Mouse (Mus musculus) forebrain, embryonic 13.5 days (tissue): ENCODE measurements at regions not wholly inside any gene's neighbourhood (a gene's known extent, or its start where the extent isn't known, plus 50 kb on each side); places are given as distances from the start of the nearest gene placed in this dataset.

Experiments used
- ATAC-seq: fragments of 200-750 bp; cut with Nextera tagmentation; 2 replicates; pipeline ENCODE4 v1.8.0; 2017
- H3K27ac ChIP-seq: fragments of 300-500 bp; sonication (generic); 2 replicates; pipeline ENCODE4 v1.5.1; 2015; ENCODE audit warnings: inconsistent platforms, mild to moderate bottlenecking, moderate library complexity
- H3K27me3 ChIP-seq: fragments of 300-500 bp; sonication (generic); 2 replicates; pipeline ENCODE4 v1.6.1; 2015; ENCODE audit warnings: mild to moderate bottlenecking, inconsistent platforms
- H3K36me3 ChIP-seq: fragments of 300-500 bp; sonication (generic); 2 replicates; pipeline ENCODE4 v1.6.1; 2015; ENCODE audit warnings: mild to moderate bottlenecking, inconsistent platforms; ENCODE audit not compliant: poor library complexity, severe bottlenecking
- H3K4me1 ChIP-seq: fragments of 300-500 bp; sonication (generic); 2 replicates; pipeline ENCODE4 v1.6.1; 2015; ENCODE audit warnings: inconsistent platforms
- H3K4me2 ChIP-seq: fragments of 300-500 bp; sonication (generic); 2 replicates; pipeline ENCODE4 v1.6.1; 2015; ENCODE audit warnings: inconsistent platforms, mild to moderate bottlenecking, moderate library complexity
- H3K4me3 ChIP-seq: fragments of 300-500 bp; sonication (generic); 2 replicates; pipeline ENCODE4 v1.5.1; 2015; ENCODE audit warnings: mild to moderate bottlenecking, inconsistent platforms
- H3K9ac ChIP-seq: fragments of 300-500 bp; sonication (generic); 2 replicates; pipeline ENCODE4 v1.6.1; 2015; ENCODE audit warnings: mild to moderate bottlenecking, inconsistent platforms
- H3K9me3 ChIP-seq: fragments of 300-500 bp; sonication (generic); replicated peaks from 2 replicates; pipeline ENCODE4 v1.6.1; 2016; ENCODE audit warnings: inconsistent platforms
- WGBS: fragments of 180-500 bp; shearing (Covaris S2); methylation state at CpG from one replicate; pipeline ENCODE4 v1.1.7; 2015; 5-methylcytosine and 5-hydroxymethylcytosine counted together

DNA sequence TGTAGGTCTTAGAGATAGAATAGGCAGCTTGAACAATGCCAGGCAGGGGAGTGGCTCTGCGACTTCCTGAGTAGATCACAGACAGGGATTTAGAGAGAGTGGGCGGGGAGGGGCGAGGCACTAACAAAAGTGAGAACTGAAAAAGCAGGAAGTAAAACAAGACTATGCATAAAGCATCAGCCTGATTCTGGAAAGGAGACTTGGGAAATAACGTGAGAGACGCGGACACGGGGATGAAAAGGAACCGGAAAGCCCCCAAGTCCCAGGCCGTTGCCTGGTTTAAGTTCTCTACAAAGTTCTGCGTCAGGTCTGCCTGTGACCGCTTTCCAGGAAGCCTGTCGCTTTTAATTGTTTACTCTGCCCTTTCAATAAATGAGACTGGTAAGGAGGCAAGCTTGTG, 86.3 kb downstream of the D16Ertd472e start:
- Histone ChIP-seq H3K9me3 (no peaks in the 10 kb centered on the region), H3K27me3 (no peaks in the 10 kb centered on the region), H3K27ac (no peak overlapping the region), H3K36me3 (no peaks in the 10 kb centered on the region), H3K4me3 (peak overlapping the region; percentile 21), H3K4me2 (peak overlapping the region; percentile 54), H3K4me1 (peaks cover 12% of the 10 kb centered on the region), H3K9ac (peak overlapping the region; percentile 19; the same call in 1 of the 2 replicates)
- WGBS, result 4% methylated on average over 12 of the region's 12 CpGs
- ATAC-seq, result 0 out of 2 replicates have a peak, but pooled peaks have one; percentile 24

DNA sequence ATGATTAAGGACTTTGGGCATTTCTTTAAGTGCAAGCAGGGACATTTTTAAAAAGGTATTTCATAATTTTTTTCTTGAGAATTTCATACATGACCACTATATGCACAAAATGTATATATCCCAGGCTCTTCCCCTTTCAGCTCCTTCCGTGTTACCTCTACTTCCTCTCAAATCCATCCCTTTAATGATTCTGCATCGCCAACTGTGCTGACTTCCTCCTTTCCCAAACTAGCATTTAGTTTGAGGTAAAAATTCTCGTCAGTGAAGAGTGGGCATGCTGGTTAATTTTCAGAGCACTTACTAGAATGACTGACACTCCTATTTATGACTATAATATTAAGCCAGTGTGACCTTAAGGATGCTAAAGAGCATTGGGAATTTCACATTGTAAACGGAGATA, 86.9 kb downstream of the D16Ertd472e start:
- Histone ChIP-seq H3K4me3 (no peak overlapping the region), H3K27ac (no peak overlapping the region), H3K9me3 (no peaks in the 10 kb centered on the region), H3K36me3 (no peaks in the 10 kb centered on the region), H3K27me3 (no peaks in the 10 kb centered on the region), H3K9ac (no peak overlapping the region), H3K4me1 (peaks cover 12% of the 10 kb centered on the region), H3K4me2 (no peak overlapping the region)
- ATAC-seq, result no peak
- 53% methylated on average over 4 of the region's 4 CpGs for WGBS

DNA sequence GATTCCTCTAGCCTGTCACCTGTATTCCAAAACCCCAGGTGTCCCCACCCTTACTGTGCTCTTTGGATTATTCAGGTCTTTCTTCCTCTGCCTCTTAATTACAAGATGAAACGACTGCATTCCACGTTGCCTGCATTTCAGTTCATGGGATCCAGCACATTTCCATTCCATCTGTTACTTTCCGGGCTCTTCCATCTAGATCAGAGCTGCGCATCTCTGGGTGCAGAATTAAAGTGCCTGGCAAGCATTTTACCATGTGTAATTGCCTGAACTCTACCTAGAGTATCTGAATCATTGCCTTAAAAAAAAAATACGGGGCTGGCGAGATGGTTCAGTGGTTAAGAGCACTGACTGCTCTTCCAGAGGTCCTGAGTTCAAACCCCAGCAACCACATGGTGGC, 90.0 kb downstream of the D16Ertd472e start:
- no peak for ATAC-seq
- no peak overlapping the region for H3K4me2 ChIP-seq
- 88% methylated on average over 6 of the region's 6 CpGs for WGBS
- no peak overlapping the region for H3K9ac ChIP-seq
- H3K9me3 ChIP-seq, result no peaks in the 10 kb centered on the region
- H3K27me3 ChIP-seq, result no peaks in the 10 kb centered on the region
- H3K36me3 ChIP-seq, result no peaks in the 10 kb centered on the region
- H3K4me3 ChIP-seq, result no peak overlapping the region
- peaks cover 12% of the 10 kb centered on the region for H3K4me1 ChIP-seq
- H3K27ac ChIP-seq, result no peak overlapping the region

DNA sequence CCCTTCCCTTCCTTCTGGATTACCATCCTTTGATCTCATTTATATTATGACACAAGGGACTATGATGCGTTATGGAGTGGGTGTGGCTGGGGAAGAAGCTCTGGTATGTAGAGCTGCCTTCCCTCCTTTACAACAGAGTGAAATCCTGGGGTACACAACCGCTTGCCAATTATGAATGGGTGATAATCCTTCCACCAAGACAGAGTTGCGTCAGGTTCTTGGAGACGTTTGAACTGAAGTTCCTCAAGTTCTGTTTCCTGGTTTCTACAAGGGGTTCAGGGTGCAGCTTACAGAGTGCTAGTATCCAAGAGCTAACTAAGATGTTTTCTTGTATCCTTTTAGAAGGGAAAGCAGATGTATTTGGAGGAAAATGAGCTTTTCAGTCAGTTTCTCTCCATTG, 92.2 kb downstream of the D16Ertd472e start:
- H3K36me3 ChIP-seq, result no peaks in the 10 kb centered on the region
- H3K27me3 ChIP-seq, result no peaks in the 10 kb centered on the region
- H3K9me3 ChIP-seq, result no peaks in the 10 kb centered on the region
- no peak overlapping the region for H3K27ac ChIP-seq
- ATAC-seq, result no peak
- no peak overlapping the region for H3K4me2 ChIP-seq
- H3K4me1 ChIP-seq, result no peaks in the 10 kb centered on the region
- H3K4me3 ChIP-seq, result no peak overlapping the region
- 87% methylated on average over 4 of the region's 4 CpGs for WGBS
- H3K9ac ChIP-seq, result no peak overlapping the region

DNA sequence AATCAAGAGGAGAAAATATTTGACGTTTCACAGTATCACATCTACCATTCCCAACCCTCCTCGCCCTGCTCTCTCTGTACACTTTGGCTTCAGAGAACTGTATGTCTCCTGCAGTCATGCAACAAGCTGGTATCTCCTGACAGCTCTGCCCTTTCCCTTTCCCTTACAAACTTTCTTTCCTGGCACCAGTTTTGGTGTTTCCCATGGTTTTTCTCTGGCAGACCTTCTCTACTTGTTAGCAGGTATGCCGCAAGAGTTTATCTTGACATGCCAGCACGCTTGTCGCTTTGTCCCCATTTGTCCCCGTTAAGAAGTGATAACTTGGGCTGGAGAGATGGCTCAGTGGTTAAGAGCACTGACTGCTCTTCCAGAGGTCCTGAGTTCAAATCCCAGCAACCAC, 94.9 kb downstream of the D16Ertd472e start:
- H3K9me3 ChIP-seq, result no peaks in the 10 kb centered on the region
- 93% methylated on average over 6 of the region's 6 CpGs for WGBS
- no peak overlapping the region for H3K9ac ChIP-seq
- no peak for ATAC-seq
- no peak overlapping the region for H3K27ac ChIP-seq
- no peak overlapping the region for H3K4me3 ChIP-seq
- no peaks in the 10 kb centered on the region for H3K36me3 ChIP-seq
- no peaks in the 10 kb centered on the region for H3K27me3 ChIP-seq
- no peaks in the 10 kb centered on the region for H3K4me1 ChIP-seq
- H3K4me2 ChIP-seq, result no peak overlapping the region

DNA sequence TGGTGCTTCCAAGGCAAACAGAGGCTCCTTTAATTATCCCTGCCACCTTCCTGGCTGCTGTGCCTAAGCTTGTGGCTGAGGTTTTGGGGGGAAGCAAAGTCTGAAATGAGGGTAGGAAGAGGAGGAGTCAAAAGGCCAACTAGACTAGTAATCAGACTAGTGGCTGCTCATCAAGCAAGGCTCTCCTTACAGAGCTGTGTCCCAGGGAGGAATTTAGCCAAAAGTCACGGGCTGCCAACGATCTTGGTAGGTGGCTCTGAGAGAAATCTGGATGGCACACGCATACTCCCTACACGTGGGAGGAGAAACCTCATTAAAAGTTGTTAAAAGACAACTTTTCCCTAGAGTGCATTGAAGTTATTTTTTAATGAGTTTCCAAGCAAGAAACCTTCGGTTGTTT, 95.4 kb downstream of the D16Ertd472e start:
- Histone ChIP-seq H3K27ac (no peak overlapping the region), H3K36me3 (no peaks in the 10 kb centered on the region), H3K27me3 (no peaks in the 10 kb centered on the region), H3K4me1 (no peaks in the 10 kb centered on the region), H3K9me3 (no peaks in the 10 kb centered on the region), H3K9ac (no peak overlapping the region), H3K4me3 (no peak overlapping the region), H3K4me2 (no peak overlapping the region)
- ATAC-seq, result no peak
- 67% methylated on average over 5 of the region's 5 CpGs for WGBS

DNA sequence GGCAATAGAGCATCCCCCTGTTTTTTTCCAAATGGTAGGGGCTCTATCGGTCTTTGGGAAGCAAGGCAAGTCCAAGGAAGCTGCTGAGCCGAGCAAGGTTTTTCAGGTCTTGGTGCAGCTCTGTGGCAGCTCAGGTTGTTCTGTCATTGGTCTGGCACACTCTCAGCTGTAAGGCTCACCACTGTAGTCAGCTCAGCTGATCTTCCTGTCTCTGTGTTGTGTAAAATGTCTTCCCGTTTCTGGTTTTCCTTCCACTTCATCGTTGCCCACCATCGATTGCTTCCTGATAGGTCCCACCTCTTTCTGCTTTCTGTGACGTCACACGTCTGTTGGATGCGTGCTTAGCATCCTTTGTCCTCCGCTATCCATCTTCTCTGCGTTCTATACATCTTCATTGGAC, 96.2 kb downstream of the D16Ertd472e start:
- Histone ChIP-seq H3K9ac (no peak overlapping the region), H3K4me1 (no peaks in the 10 kb centered on the region), H3K36me3 (no peaks in the 10 kb centered on the region), H3K27ac (no peak overlapping the region), H3K4me3 (no peak overlapping the region), H3K27me3 (no peaks in the 10 kb centered on the region), H3K4me2 (no peak overlapping the region), H3K9me3 (no peaks in the 10 kb centered on the region)
- ATAC-seq, result no peak
- 95% methylated on average over 10 of the region's 10 CpGs for WGBS

DNA sequence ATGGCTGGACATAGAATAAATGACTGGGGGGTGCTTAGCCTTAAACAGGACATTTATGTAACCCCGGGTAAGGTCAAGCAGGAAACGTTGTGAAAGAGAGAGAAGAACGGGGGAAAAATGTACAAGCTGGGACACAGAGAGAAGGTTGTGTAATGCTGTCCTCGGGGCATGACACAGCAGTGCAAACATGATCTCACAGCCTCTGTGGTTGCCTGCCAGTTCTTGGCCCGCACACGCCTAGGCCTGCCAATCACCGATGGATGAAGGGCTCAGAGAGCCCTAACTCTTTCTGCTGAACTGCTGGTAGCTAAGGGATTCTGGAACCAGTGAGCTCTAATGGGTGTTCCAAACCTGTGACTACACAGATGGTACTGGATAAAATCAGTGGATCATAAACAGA, 96.5 kb upstream of the Btg3 start:
- Histone ChIP-seq H3K4me2 (no peak overlapping the region), H3K27ac (no peak overlapping the region), H3K4me1 (no peaks in the 10 kb centered on the region), H3K4me3 (no peak overlapping the region), H3K9me3 (no peaks in the 10 kb centered on the region), H3K36me3 (no peaks in the 10 kb centered on the region), H3K27me3 (no peaks in the 10 kb centered on the region), H3K9ac (no peak overlapping the region)
- 0 out of 2 replicates have a peak, but pooled peaks have one; percentile 48 for ATAC-seq
- WGBS, result 79% methylated on average over 7 of the region's 7 CpGs

DNA sequence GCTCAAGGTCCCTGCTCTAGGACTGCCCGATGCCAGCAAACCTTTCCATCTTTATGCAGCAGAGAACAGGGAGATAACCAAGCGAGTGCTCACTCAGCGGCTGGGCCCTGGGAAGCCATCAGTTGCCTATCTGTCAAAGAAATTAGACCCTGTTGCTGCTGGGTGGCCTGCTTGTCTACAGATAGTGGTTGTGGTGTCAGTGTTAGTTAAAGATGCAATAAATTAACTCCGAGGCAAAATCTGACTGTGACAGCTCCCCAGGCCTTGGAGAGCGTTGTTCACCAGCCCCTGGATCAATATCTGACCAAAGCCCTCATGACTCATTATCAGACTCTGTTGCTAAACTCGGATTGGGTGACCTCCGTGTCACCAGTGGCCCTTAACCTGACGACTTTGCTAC, 83.0 kb upstream of the Btg3 start:
- H3K27ac ChIP-seq, result no peak overlapping the region
- no peak overlapping the region for H3K4me3 ChIP-seq
- no peak overlapping the region for H3K9ac ChIP-seq

DNA sequence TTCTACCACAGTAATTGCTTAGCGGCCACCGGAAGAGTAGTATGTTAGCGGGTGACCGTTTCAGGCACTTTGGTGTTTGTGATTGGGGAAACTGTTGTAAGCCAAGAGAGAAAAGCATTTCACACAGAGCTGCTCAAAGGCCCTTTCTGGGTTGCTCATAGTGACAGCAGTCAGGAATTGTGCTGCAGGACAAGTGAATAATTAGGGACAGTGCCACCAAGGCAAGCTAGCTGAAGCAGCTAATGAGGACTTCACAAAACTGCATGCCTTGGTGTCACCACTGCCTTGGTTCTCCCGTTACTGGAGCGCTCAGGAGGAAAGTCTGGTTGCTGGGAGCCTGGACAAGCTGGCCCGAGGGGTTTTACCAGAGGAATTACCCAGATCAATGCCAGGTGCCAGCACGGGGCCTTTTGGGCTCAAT, 80.7 kb upstream of the Btg3 start:
- no peaks in the 10 kb centered on the region for H3K36me3 ChIP-seq
- H3K4me3 ChIP-seq, result no peak overlapping the region
- 31% methylated on average over 8 of the region's 8 CpGs for WGBS
- H3K9me3 ChIP-seq, result no peaks in the 10 kb centered on the region
- no peak overlapping the region; the same call in 1 of the 2 replicates for H3K27ac ChIP-seq
- H3K27me3 ChIP-seq, result no peaks in the 10 kb centered on the region
- peak; percentile 85 for ATAC-seq
- H3K4me1 ChIP-seq, result peaks cover 9% of the 10 kb centered on the region; the same call in 1 of the 2 replicates
- no peak overlapping the region for H3K9ac ChIP-seq
- peak overlapping the region; percentile 37 for H3K4me2 ChIP-seq

More for the DNA sequence above, 83.0 kb upstream of the Btg3 start:
- H3K4me2 ChIP-seq, result no peak overlapping the region
- ATAC-seq, result no peak
- no peaks in the 10 kb centered on the region for H3K9me3 ChIP-seq
- H3K27me3 ChIP-seq, result no peaks in the 10 kb centered on the region
- WGBS, result 78% methylated on average over 8 of the region's 8 CpGs
- H3K36me3 ChIP-seq, result no peaks in the 10 kb centered on the region
- H3K4me1 ChIP-seq, result peaks cover 9% of the 10 kb centered on the region; the same call in 1 of the 2 replicates

DNA sequence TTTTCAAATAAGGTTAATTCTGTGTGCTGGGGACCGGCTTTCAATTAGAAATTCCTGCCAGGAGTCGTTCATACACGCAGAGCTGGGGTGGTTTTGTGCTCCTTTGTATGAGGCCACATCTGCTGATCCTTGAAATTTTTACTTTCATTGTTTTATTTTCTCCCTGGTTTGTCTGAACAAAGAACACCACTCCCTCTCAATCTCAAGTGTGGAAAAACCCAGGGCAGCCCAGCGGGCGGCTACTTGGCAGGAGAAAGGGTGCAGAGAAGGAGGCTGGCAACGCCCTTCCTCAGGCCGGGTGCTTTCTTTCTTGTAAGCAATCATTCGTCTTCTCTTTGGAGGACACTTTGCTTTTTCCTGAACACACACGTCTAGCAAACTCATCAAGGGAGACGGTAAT, 79.4 kb upstream of the Btg3 start:
- ATAC-seq, result peak; percentile 22; the same call in 1 of the 2 replicates
- Histone ChIP-seq H3K9ac (no peak overlapping the region), H3K4me2 (no peak overlapping the region), H3K4me1 (peaks cover 9% of the 10 kb centered on the region; the same call in 1 of the 2 replicates), H3K4me3 (no peak overlapping the region), H3K36me3 (no peaks in the 10 kb centered on the region), H3K9me3 (no peaks in the 10 kb centered on the region), H3K27me3 (no peaks in the 10 kb centered on the region), H3K27ac (no peak overlapping the region)
- WGBS, result 62% methylated on average over 10 of the region's 10 CpGs

DNA sequence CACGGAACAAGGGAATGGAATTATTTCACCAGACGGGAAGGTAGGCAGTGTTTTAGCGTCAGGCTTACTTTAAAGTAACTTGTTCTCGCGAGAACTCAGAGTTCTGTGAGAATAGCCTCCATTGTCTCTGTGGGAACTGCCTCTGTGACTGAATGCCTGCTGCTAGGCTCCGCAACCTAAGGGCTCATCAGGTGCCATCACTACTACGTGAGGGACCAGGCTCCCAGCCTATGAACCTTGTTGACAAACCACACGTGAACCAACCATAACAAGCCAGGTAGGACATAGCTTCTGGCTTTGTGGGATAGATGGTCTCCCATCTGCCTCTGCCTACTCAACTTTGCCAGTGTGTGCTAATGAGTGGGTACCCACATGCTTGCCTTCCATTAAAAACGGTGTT, 77.5 kb upstream of the Btg3 start:
- Histone ChIP-seq H3K36me3 (no peaks in the 10 kb centered on the region), H3K4me2 (no peak overlapping the region), H3K9me3 (0 out of 2 replicates have a peak, but pooled peaks cover under 1% of the 10 kb centered on the region), H3K27me3 (no peaks in the 10 kb centered on the region), H3K27ac (no peak overlapping the region), H3K9ac (no peak overlapping the region), H3K4me3 (no peak overlapping the region), H3K4me1 (peaks cover 9% of the 10 kb centered on the region; the same call in 1 of the 2 replicates)
- WGBS, result 88% methylated on average over 9 of the region's 9 CpGs
- ATAC-seq, result no peak

DNA sequence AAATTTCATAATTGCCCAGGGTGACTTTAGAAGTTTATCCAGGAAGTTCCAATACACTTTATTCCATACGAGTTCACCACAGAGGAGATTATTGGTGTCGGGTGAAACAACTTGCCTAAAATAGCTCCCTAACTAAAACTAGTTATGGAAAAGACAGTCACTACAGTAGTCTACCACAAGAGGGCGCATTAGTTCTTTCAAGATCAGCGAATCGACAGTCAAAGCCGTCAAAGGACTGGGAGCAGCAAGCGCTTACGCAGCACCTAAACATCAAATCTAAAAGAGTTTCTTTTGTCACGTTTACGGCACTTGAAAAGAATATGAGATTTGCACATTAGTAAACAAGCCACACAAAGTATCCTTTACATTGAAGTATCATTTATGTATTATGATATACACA, 75.3 kb upstream of the Btg3 start:
- 0 out of 2 replicates have a peak, but pooled peaks cover 4% of the 10 kb centered on the region for H3K9me3 ChIP-seq
- no peak overlapping the region for H3K4me3 ChIP-seq
- ATAC-seq, result peak; percentile 63
- no peak overlapping the region for H3K27ac ChIP-seq
- WGBS, result 9% methylated on average over 10 of the region's 10 CpGs
- no peak overlapping the region for H3K9ac ChIP-seq
- no peaks in the 10 kb centered on the region for H3K27me3 ChIP-seq
- H3K4me2 ChIP-seq, result no peak overlapping the region
- H3K4me1 ChIP-seq, result peaks cover 5% of the 10 kb centered on the region; the same call in 1 of the 2 replicates
- H3K36me3 ChIP-seq, result no peaks in the 10 kb centered on the region
